Comparison of ENCODE assay signal across 10 mouse cellular contexts in genomic region chr1:89627650-89628049, GRCm38 (mm10).
DNase-seq lines count a peak whose midpoint lies in the region; ATAC-seq and TF ChIP-seq lines count a peak whose summit lies in the region.
"Had no signal": no experiment of that assay in that cellular context is flagged by ENCODE, and none has a peak within 500 bp of the region (broad histone marks: within the 10 kb centered on the region; RNA-seq: fewer than 3 reads in every experiment).

No protein-coding gene starts in this region.

- H3K27ac ChIP-seq in kidney, adult 2 months (ENCODE audit: insufficient read depth, low read depth, low read length), result no peak overlapping the region
- no peak overlapping the region for H3K27ac ChIP-seq in kidney, embryonic 16.5 days (ENCODE audit: low read length)
- H3K27ac ChIP-seq in bone marrow, adult 2 months (ENCODE audit: control insufficient read depth, insufficient read depth, low read depth, low read length, poor library complexity), result no peak overlapping the region
- H3K27ac ChIP-seq in stomach, postnatal 0 days (replicated peaks), result no peak overlapping the region
- H3K27ac ChIP-seq: heart, embryonic 13.5 days; liver, embryonic 13.5 days had no signal

- H3K4me1 ChIP-seq in kidney, adult 2 months (ENCODE audit: control insufficient read depth, insufficient read depth, low read length), result no peaks in the 10 kb centered on the region
- no peaks in the 10 kb centered on the region for H3K4me1 ChIP-seq in kidney, embryonic 16.5 days (ENCODE audit: insufficient read depth, low read length)
- H3K4me1 ChIP-seq in E14TG2a.4 (replicated peaks; ENCODE audit: low read depth, low read length), result peaks cover 4% of the 10 kb centered on the region
- no peaks in the 10 kb centered on the region for H3K4me1 ChIP-seq in bone marrow, adult 2 months (ENCODE audit: control insufficient read depth, insufficient read depth, low read length)
- no peaks in the 10 kb centered on the region for H3K4me1 ChIP-seq in stomach, postnatal 0 days (replicated peaks; ENCODE audit: control insufficient read depth, insufficient read depth)

- H3K36me3 ChIP-seq in kidney, adult 2 months (ENCODE audit: control insufficient read depth, insufficient read depth, low read length), result no peaks in the 10 kb centered on the region
- H3K36me3 ChIP-seq in kidney, embryonic 16.5 days (ENCODE audit: insufficient read depth, low read length), result peaks cover 17% of the 10 kb centered on the region; the same call in 1 of the 2 replicates
- H3K36me3 ChIP-seq in E14TG2a.4 (ENCODE audit: insufficient read depth, low read length), result peaks cover 43% of the 10 kb centered on the region
- H3K36me3 ChIP-seq in stomach, postnatal 0 days (ENCODE audit: control insufficient read depth, insufficient read depth, low read length), result no peaks in the 10 kb centered on the region
- H3K36me3 ChIP-seq: liver, embryonic 13.5 days had no signal

- ATAC-seq in kidney, embryonic 16.5 days (ENCODE audit: low FRiP score, low TSS enrichment), result no peak
- ATAC-seq in stomach, postnatal 0 days (ENCODE audit: low FRiP score, low TSS enrichment), result no peak

- no peak for TF ChIP-seq POLR2A in kidney, adult 2 months (IDR thresholded peaks at IDR 0.05; ENCODE audit: low read depth, low read length)
- no peak for TF ChIP-seq POLR2A in bone marrow, adult 2 months (IDR thresholded peaks at IDR 0.05; ENCODE audit: borderline replicate concordance, control insufficient read depth, low read depth, low read length)

- DNase-seq in kidney, adult 2 months, result peak; percentile 19
- peak; percentile 33 to 48 for DNase-seq in layer of hippocampus, postnatal 36 days
- DNase-seq in stomach, postnatal 0 days (ENCODE audit: low spot score), result no peak
- DNase-seq in thymus, postnatal 0 days (ENCODE audit: low spot score), result no peak
- DNase-seq in ovary, adult 18-20 months (ENCODE audit: low spot score), result no peak
- DNase-seq: liver, embryonic 13.5 days had no signal

- peak; percentile 43 for TF ChIP-seq CTCF in kidney, adult 2 months (conservative IDR thresholded peaks at IDR 0.05; ENCODE audit: insufficient read depth, insufficient read length, low read depth, low read length)
- peak; percentile 87 for TF ChIP-seq CTCF in E14TG2a.4 (conservative IDR thresholded peaks at IDR 0.05; ENCODE audit: low read length)
- peak; percentile 33; the same call in 1 of the 2 replicates for TF ChIP-seq CTCF in bone marrow, adult 2 months (IDR thresholded peaks at IDR 0.05; ENCODE audit: control insufficient read depth, insufficient read depth, low read length)
- peak; percentile 65 for TF ChIP-seq CTCF in stomach, postnatal 0 days (IDR thresholded peaks at IDR 0.05; ENCODE audit: low read depth)

- H3K9ac ChIP-seq in kidney, embryonic 16.5 days (replicated peaks; ENCODE audit: low read length), result no peak overlapping the region
- no peak overlapping the region for H3K9ac ChIP-seq in stomach, postnatal 0 days (ENCODE audit: low read length)
- H3K9ac ChIP-seq: heart, embryonic 13.5 days; liver, embryonic 13.5 days had no signal

- H3K9me3 ChIP-seq in kidney, embryonic 16.5 days (ENCODE audit: low read length), result no peaks in the 10 kb centered on the region
- H3K9me3 ChIP-seq in E14TG2a.4 (ENCODE audit: low read length), result no peaks in the 10 kb centered on the region
- H3K9me3 ChIP-seq in stomach, postnatal 0 days (ENCODE audit: control insufficient read depth, low read length), result no peaks in the 10 kb centered on the region
- H3K9me3 ChIP-seq: heart, embryonic 13.5 days; liver, embryonic 13.5 days had no signal

- H3K27me3 ChIP-seq in kidney, adult 2 months (replicated peaks; ENCODE audit: control insufficient read depth, insufficient read depth, low read length), result no peaks in the 10 kb centered on the region
- no peaks in the 10 kb centered on the region for H3K27me3 ChIP-seq in kidney, embryonic 16.5 days (ENCODE audit: insufficient read depth, low read length)
- no peaks in the 10 kb centered on the region for H3K27me3 ChIP-seq in E14TG2a.4 (ENCODE audit: insufficient read depth, low read length)
- no peaks in the 10 kb centered on the region for H3K27me3 ChIP-seq in stomach, postnatal 0 days (ENCODE audit: control insufficient read depth, insufficient read depth, low read length)
- H3K27me3 ChIP-seq: heart, embryonic 13.5 days; liver, embryonic 13.5 days had no signal

- no peak overlapping the region for H3K4me2 ChIP-seq in kidney, embryonic 16.5 days (replicated peaks; ENCODE audit: low read depth, low read length)
- H3K4me2 ChIP-seq in stomach, postnatal 0 days (replicated peaks; ENCODE audit: low read depth), result no peak overlapping the region
- H3K4me2 ChIP-seq: heart, embryonic 13.5 days; liver, embryonic 13.5 days had no signal

- no peak for TF ChIP-seq EP300 in stomach, postnatal 0 days (optimal IDR thresholded peaks at IDR 0.05)

- WGBS in kidney, adult 2 months, result 57% methylated on average over 3 of the region's 3 CpGs
- 54% methylated on average over 3 of the region's 3 CpGs for WGBS in kidney, embryonic 16.5 days
- 56% methylated on average over 3 of the region's 3 CpGs for WGBS in bone marrow, adult 2 months
- 52% methylated on average over 3 of the region's 3 CpGs for WGBS in stomach, postnatal 0 days

- H3K4me3 ChIP-seq in kidney, adult 2 months (ENCODE audit: insufficient read depth, low read depth, low read length), result no peak overlapping the region
- H3K4me3 ChIP-seq in kidney, embryonic 16.5 days (ENCODE audit: low read length), result no peak overlapping the region
- no peak overlapping the region for H3K4me3 ChIP-seq in E14TG2a.4 (replicated peaks; ENCODE audit: low read length)
- H3K4me3 ChIP-seq in bone marrow, adult 2 months (replicated peaks; ENCODE audit: control insufficient read depth, low read depth, low read length), result no peak overlapping the region
- H3K4me3 ChIP-seq in stomach, postnatal 0 days (ENCODE audit: low read depth, low read length), result no peak overlapping the region
- H3K4me3 ChIP-seq: heart, embryonic 13.5 days; liver, embryonic 13.5 days had no signal

Comparison
In these comparisons a context has a peak if more than half of its experiments do, and no peak if none do; other contexts are left out.
1. DNase-seq: peak in kidney, adult 2 months (single experiment) and layer of hippocampus, postnatal 36 days (2 of 2); none in stomach, postnatal 0 days (single experiment), thymus, postnatal 0 days (single experiment) and ovary, adult 18-20 months (single experiment).
2. CTCF ChIP-seq: peak in every context shown above with its lines; median percentile 87 in E14TG2a.4; 65 in stomach, postnatal 0 days; 43 in kidney, adult 2 months; 33 in bone marrow, adult 2 months.